Comparison of ENCODE assay signal across 7 mouse cellular contexts in genomic region chr3:30793403-30794221, GRCm38 (mm10). TPM values are rescaled to one million over a fixed set of nuclear protein-coding genes. Genes with fewer than 3 reads are reported as not detected.
A peak's percentile ranks its signal among the peaks of the same experiment; 100 is the strongest.
DNase-seq lines count a peak whose midpoint lies in the region; ATAC-seq and TF ChIP-seq lines count a peak whose summit lies in the region.

No protein-coding gene starts in this region.

- peaks cover 0 to 9% of the 10 kb centered on the region in 2 experiments; a peak in 1 of 4 replicates for H3K4me1 ChIP-seq in ES-E14 (ENCODE audit: control insufficient read depth in 2 of 2, insufficient read depth in 2 of 2, low read length in 2 of 2, poor library complexity in 1 of 2)
- peaks cover 19% of the 10 kb centered on the region for H3K4me1 ChIP-seq in liver, embryonic 13.5 days (replicated peaks)

- H3K27ac ChIP-seq in ES-E14 (ENCODE audit: insufficient read depth, low read depth, low read length, poor library complexity, severe bottlenecking): peak overlapping the region; percentile 94
- peak overlapping the region; percentile 91 for H3K27ac ChIP-seq in liver, embryonic 13.5 days

- WGBS in liver, embryonic 13.5 days (ENCODE audit: insufficient replicate concordance): under 1% methylated on average over 70 of the region's 75 CpGs

- ATAC-seq in liver, embryonic 13.5 days (ENCODE audit: low read depth): peak; percentile 79

- intact Hi-C loops in gastrocnemius, postnatal 36 days (cut with DNase I): loop anchor here (1.0 to 10.0 kb wide), 3 partner anchors 56 to 189 kb away; partner anchors contain the start of gene Mynn

- peak overlapping the region; percentile 85 to 96 for H3K4me3 ChIP-seq in ES-E14 (ENCODE audit: insufficient read depth in 1 of 2, low read depth in 1 of 2, low read length in 2 of 2, poor library complexity in 1 of 2, severe bottlenecking in 1 of 2)
- H3K4me3 ChIP-seq in liver, embryonic 13.5 days (replicated peaks): peak overlapping the region; percentile 85

- in situ Hi-C loops in ES-E14 (cut with MboI; ENCODE audit: low sequenced_read_pairs in 2 of 2, unreplicated experiment in 2 of 2): no loop called here

- H3K9me3 ChIP-seq in ES-E14 (ENCODE audit: control insufficient read depth, insufficient read depth, low read depth, low read length): no peaks in the 10 kb centered on the region
- no peaks in the 10 kb centered on the region for H3K9me3 ChIP-seq in liver, embryonic 13.5 days (replicated peaks)

- H3K9ac ChIP-seq in ES-E14 (ENCODE audit: insufficient read depth, low read depth, low read length, poor library complexity, severe bottlenecking): peak overlapping the region; percentile 98
- peak overlapping the region; percentile 97 for H3K9ac ChIP-seq in liver, embryonic 13.5 days

- DNase-seq in B cell, adult 2 months: peak; percentile 45 to 55
- peak; percentile 16 for DNase-seq in ES-E14 (ENCODE audit: low read depth, low spot score)
- DNase-seq in embryo, embryonic 11 days: peak; percentile 51
- peak; percentile 22 to 36 for DNase-seq in gastrocnemius, postnatal 36 days
- DNase-seq in kidney, adult 9 months: peak; percentile 55
- DNase-seq in liver, embryonic 13.5 days: peak; percentile 37
- peak; percentile 64 for DNase-seq in naive thymus-derived CD4-positive, alpha-beta T cell, adult 2 months (ENCODE audit: low read depth)

- H3K36me3 ChIP-seq in ES-E14 (ENCODE audit: control insufficient read depth, insufficient read depth, low read length, poor library complexity, severe bottlenecking): no peaks in the 10 kb centered on the region
- peaks cover 5% of the 10 kb centered on the region for H3K36me3 ChIP-seq in liver, embryonic 13.5 days

- 0 out of 2 replicates have a peak, but pooled peaks cover 5% of the 10 kb centered on the region for H3K27me3 ChIP-seq in liver, embryonic 13.5 days

- peak overlapping the region; percentile 77 for H3K4me2 ChIP-seq in liver, embryonic 13.5 days

TF ChIP-seq in ES-E14, 5 proteins besides CTCF, POLR2A, EP300 and RAD21:
- TF ChIP-seq CHD2 (IDR thresholded peaks at IDR 0.05; ENCODE audit: low read depth, low read length) (no peak), MAFK (IDR thresholded peaks at IDR 0.05; ENCODE audit: insufficient read depth, low read depth, low read length) (no peak), HCFC1 (IDR thresholded peaks at IDR 0.05; ENCODE audit: borderline replicate concordance, insufficient read depth, low read length) (no peak; the same call in 1 of the 2 replicates), ZNF384 (IDR thresholded peaks at IDR 0.05; ENCODE audit: low read depth, low read length) (no peak), ZC3H11A (IDR thresholded peaks at IDR 0.05; ENCODE audit: borderline replicate concordance, low read depth, low read length) (no peak)

RNA-seq across cellular contexts. Expression of gene Sec62, which starts 0.9 kb away (rescaled TPM):
- 69.2 and 75.7 TPM in 2 replicates for total RNA-seq in ES-E14 (2012; rRNA removed)
- 10 to 100 TPM; 24.9 to 35.3 TPM for total RNA-seq in gastrocnemius, postnatal 36 days (2021)
- 56.5 and 68.1 TPM in 2 replicates for polyA plus RNA-seq in liver, embryonic 13.5 days (2015; fragmentation: Nextera tagmentation; extraction: Ambion mirVana)

RNA-seq across cellular contexts. Expression of gene Samd7, which starts 47.5 kb away (rescaled TPM):
- 0.21 and 0.49 TPM in 2 replicates for total RNA-seq in ES-E14 (2012; rRNA removed)
- not detected for total RNA-seq in gastrocnemius, postnatal 36 days (2021)
- polyA plus RNA-seq in liver, embryonic 13.5 days (2015; fragmentation: Nextera tagmentation; extraction: Ambion mirVana): 0.06 and 0.09 TPM in 2 replicates

Comparison
In these comparisons a context has a peak if more than half of its experiments do, and no peak if none do; other contexts are left out.
1. Peak in every context shown above with its lines: DNase-seq, ATAC-seq, H3K4me3 ChIP-seq and H3K27ac ChIP-seq.